Mouse (Mus musculus) intestine, embryonic 16.5 days (tissue): ENCODE measurements around the gene Tgfbi. TPM values are rescaled to one million over a fixed set of nuclear protein-coding genes. Genes with fewer than 3 reads are reported as not detected.

Experiments used
- ATAC-seq: fragments of 200-750 bp; cut with Nextera tagmentation; 2 replicates; pipeline ENCODE4 v1.8.0; 2017; ENCODE audit warnings: moderate TSS enrichment, moderate library complexity
- H3K27ac ChIP-seq: fragments of 300-500 bp; sonication (generic); 2 replicates; pipeline ENCODE4 v1.5.1; 2014; ENCODE audit warnings: mild to moderate bottlenecking, low read length
- H3K27me3 ChIP-seq: fragments of 300-500 bp; sonication (generic); replicated peaks from 2 replicates; pipeline ENCODE4 v1.6.1; 2014; ENCODE audit warnings: low read length, control low read depth, mixed read lengths; ENCODE audit not compliant: control insufficient read depth, insufficient read depth
- H3K36me3 ChIP-seq: fragments of 300-500 bp; sonication (generic); 2 replicates; pipeline ENCODE4 v1.6.1; 2014; ENCODE audit warnings: low read length, control low read depth; ENCODE audit not compliant: control insufficient read depth, insufficient read depth
- H3K4me1 ChIP-seq: fragments of 300-500 bp; sonication (generic); 2 replicates; pipeline ENCODE4 v1.6.1; 2014; ENCODE audit warnings: low read length, control low read depth, mixed read lengths; ENCODE audit not compliant: control insufficient read depth, insufficient read depth
- H3K4me2 ChIP-seq: fragments of 300-500 bp; sonication (generic); 2 replicates; pipeline ENCODE4 v1.6.1; 2014; ENCODE audit warnings: low read depth, low read length, control low read depth
- H3K4me3 ChIP-seq: fragments of 300-500 bp; sonication (generic); 2 replicates; pipeline ENCODE4 v1.5.1; 2014; ENCODE audit warnings: mild to moderate bottlenecking, low read length
- H3K9ac ChIP-seq: fragments of 300-500 bp; sonication (generic); 2 replicates; pipeline ENCODE4 v1.6.1; 2014; ENCODE audit warnings: low read depth, low read length
- H3K9me3 ChIP-seq: fragments of 300-500 bp; sonication (generic); 2 replicates; pipeline ENCODE4 v1.6.1; 2016; ENCODE audit warnings: low read length, control low read depth; ENCODE audit not compliant: control insufficient read depth
- WGBS: fragments of 180-500 bp; shearing (Covaris S2); extraction: QIAGEN DNeasy Blood & Tissue Kit; methylation state at CpG from one replicate; pipeline ENCODE4 v1.1.7; 2014; 5-methylcytosine and 5-hydroxymethylcytosine counted together
- polyA plus RNA-seq: library from polyadenylated mRNA; unstranded; fragments of >200 nt; fragmentation: Nextera tagmentation; extraction: Ambion mirVana; gene quantifications from 2 replicates; pipeline ENCODE4 v1.2.1, GENCODE M21; 2015

Tgfbi gene
- polyA plus RNA-seq, 1 experiment from 2014 or later = 124 TPM

- Histone ChIP-seq H3K4me3 (no peak overlapping the region), H3K27me3 (0 out of 2 replicates have a peak, but pooled peaks cover 3% of the 10 kb centered on the region), H3K4me2 (no peak overlapping the region), H3K9me3 (no peaks in the 10 kb centered on the region), H3K4me1 (peaks cover 32% of the 10 kb centered on the region), H3K36me3 (no peaks in the 10 kb centered on the region), H3K27ac (peak overlapping the region; percentile 74), H3K9ac (no peak overlapping the region)
- ATAC-seq = no peak
- WGBS = 61% methylated on average over 11 of the region's 11 CpGs
Measured at GRCm38 (mm10) chr13:56606724-56607123, 2.6 kb upstream of the Tgfbi start.

GRCm38 (mm10) chr13:56607225-56607624, 2.1 kb upstream of the Tgfbi start:
- Histone ChIP-seq H3K27me3 (0 out of 2 replicates have a peak, but pooled peaks cover 3% of the 10 kb centered on the region), H3K9ac (no peak overlapping the region), H3K9me3 (no peaks in the 10 kb centered on the region), H3K4me3 (no peak overlapping the region), H3K4me1 (peaks cover 33% of the 10 kb centered on the region), H3K27ac (peak overlapping the region; percentile 74), H3K4me2 (no peak overlapping the region), H3K36me3 (no peaks in the 10 kb centered on the region)
- ATAC-seq = peak; percentile 17; the same call in 1 of the 2 replicates
- WGBS = 17% methylated on average over 7 of the region's 7 CpGs

GRCm38 (mm10) chr13:56607846-56608245, 1.5 kb upstream of the Tgfbi start:
- H3K27ac ChIP-seq = peak overlapping the region; percentile 74
- peaks cover 39% of the 10 kb centered on the region for H3K4me1 ChIP-seq
- no peak for ATAC-seq
- no peak overlapping the region for H3K4me3 ChIP-seq
- H3K36me3 ChIP-seq = no peaks in the 10 kb centered on the region
- WGBS = 58% methylated on average over 4 of the region's 4 CpGs
- no peaks in the 10 kb centered on the region for H3K9me3 ChIP-seq
- H3K27me3 ChIP-seq = 0 out of 2 replicates have a peak, but pooled peaks cover 3% of the 10 kb centered on the region
- H3K9ac ChIP-seq = no peak overlapping the region; the same call in 1 of the 2 replicates
- no peak overlapping the region for H3K4me2 ChIP-seq

GRCm38 (mm10) chr13:56611129-56611528, 1.8 kb downstream of the Tgfbi start:
- H3K27ac ChIP-seq = no peak overlapping the region
- WGBS = 52% methylated on average over 4 of the region's 4 CpGs

GRCm38 (mm10) chr13:56611741-56612140, 2.4 kb downstream of the Tgfbi start:
- Histone ChIP-seq H3K27me3 (0 out of 2 replicates have a peak, but pooled peaks cover 3% of the 10 kb centered on the region), H3K4me3 (peak overlapping the region; percentile 68), H3K4me1 (peaks cover 69% of the 10 kb centered on the region), H3K9me3 (no peaks in the 10 kb centered on the region), H3K36me3 (no peaks in the 10 kb centered on the region), H3K4me2 (peak overlapping the region; percentile 100), H3K9ac (0 out of 2 replicates have a peak overlapping the region, but pooled peaks have one; percentile 40), H3K27ac (peak overlapping the region; percentile 43)
- WGBS = 44% methylated on average over 3 of the region's 3 CpGs
- no peak for ATAC-seq

More at GRCm38 (mm10) chr13:56611129-56611528, 1.8 kb downstream of the Tgfbi start:
- Histone ChIP-seq H3K4me3 (peak overlapping the region; percentile 68), H3K4me2 (peak overlapping the region; percentile 100), H3K36me3 (no peaks in the 10 kb centered on the region), H3K4me1 (peaks cover 67% of the 10 kb centered on the region), H3K9me3 (no peaks in the 10 kb centered on the region), H3K27me3 (0 out of 2 replicates have a peak, but pooled peaks cover 3% of the 10 kb centered on the region), H3K9ac (peak overlapping the region; percentile 86; the same call in 1 of the 2 replicates)
- no peak for ATAC-seq

GRCm38 (mm10) chr13:56612331-56612730, 3.0 kb downstream of the Tgfbi start:
- peak overlapping the region; percentile 43 for H3K27ac ChIP-seq
- 0 out of 2 replicates have a peak, but pooled peaks cover 3% of the 10 kb centered on the region for H3K27me3 ChIP-seq
- WGBS = 25% methylated on average over 10 of the region's 10 CpGs
- peak overlapping the region; percentile 100 for H3K4me2 ChIP-seq
- peak overlapping the region; percentile 68; the same call in 1 of the 2 replicates for H3K4me3 ChIP-seq
- H3K9ac ChIP-seq = peak overlapping the region; percentile 40; the same call in 1 of the 2 replicates
- no peaks in the 10 kb centered on the region for H3K9me3 ChIP-seq
- peaks cover 65% of the 10 kb centered on the region for H3K4me1 ChIP-seq
- no peak for ATAC-seq
- no peaks in the 10 kb centered on the region for H3K36me3 ChIP-seq

GRCm38 (mm10) chr13:56613366-56613998, 4.2 kb downstream of the Tgfbi start:
- H3K4me1 ChIP-seq = peaks cover 59% of the 10 kb centered on the region
- 41% methylated on average over 9 of the region's 9 CpGs for WGBS
- no peak overlapping the region for H3K4me2 ChIP-seq
- no peak overlapping the region for H3K27ac ChIP-seq
- H3K9me3 ChIP-seq = no peaks in the 10 kb centered on the region
- no peak for ATAC-seq
- H3K27me3 ChIP-seq = 0 out of 2 replicates have a peak, but pooled peaks cover 3% of the 10 kb centered on the region
- H3K4me3 ChIP-seq = no peak overlapping the region
- no peaks in the 10 kb centered on the region for H3K36me3 ChIP-seq
- H3K9ac ChIP-seq = no peak overlapping the region

- Histone ChIP-seq H3K27ac (no peak overlapping the region), H3K4me1 (peaks cover 52% of the 10 kb centered on the region), H3K4me2 (no peak overlapping the region), H3K9me3 (no peaks in the 10 kb centered on the region), H3K36me3 (no peaks in the 10 kb centered on the region), H3K4me3 (no peak overlapping the region), H3K27me3 (0 out of 2 replicates have a peak, but pooled peaks cover 3% of the 10 kb centered on the region), H3K9ac (no peak overlapping the region)
- 46% methylated on average over 3 of the region's 3 CpGs for WGBS
- no peak for ATAC-seq
Measured at GRCm38 (mm10) chr13:56614768-56615167, 5.4 kb downstream of the Tgfbi start.

GRCm38 (mm10) chr13:56615223-56615622, 5.9 kb downstream of the Tgfbi start:
- no peaks in the 10 kb centered on the region for H3K9me3 ChIP-seq
- WGBS = 78% methylated on average over 10 of the region's 10 CpGs
- no peak overlapping the region for H3K4me3 ChIP-seq
- H3K4me1 ChIP-seq = peaks cover 52% of the 10 kb centered on the region
- H3K4me2 ChIP-seq = no peak overlapping the region
- H3K27ac ChIP-seq = no peak overlapping the region
- 0 out of 2 replicates have a peak, but pooled peaks cover 1% of the 10 kb centered on the region for H3K27me3 ChIP-seq
- no peaks in the 10 kb centered on the region for H3K36me3 ChIP-seq
- ATAC-seq = no peak
- no peak overlapping the region for H3K9ac ChIP-seq
